Mouse (Mus musculus) megakaryocyte progenitor cell, adult 5-6 weeks (primary cell): ENCODE measurements around the gene Jund. TPM values are rescaled to one million over a fixed set of nuclear protein-coding genes. Genes with fewer than 3 reads are reported as not detected.

ENCODE experiments used
- ATAC-seq: replicated peaks from 2 replicates; pipeline ENCODE4 v1.8.0; 2016; ENCODE audit warnings: mild to moderate bottlenecking, moderate TSS enrichment, inconsistent platforms; ENCODE audit not compliant: poor library complexity
- total RNA-seq, 2 experiments: library from RNA; stranded (forward) in 1 of 2; stranded (reverse) in 1 of 2; fragments of 157-497, 149-512 nt in 1 of 2; fragments of 200-1000 nt in 1 of 2; gene quantifications; 2 replicates each; pipeline versions ENCODE4 v1.2.3 to v1.2.4; 2015 to 2017

Gene Jund
- total RNA-seq, 2 experiments from 2014 or later: 16.1 to 21.0 TPM

DNA sequence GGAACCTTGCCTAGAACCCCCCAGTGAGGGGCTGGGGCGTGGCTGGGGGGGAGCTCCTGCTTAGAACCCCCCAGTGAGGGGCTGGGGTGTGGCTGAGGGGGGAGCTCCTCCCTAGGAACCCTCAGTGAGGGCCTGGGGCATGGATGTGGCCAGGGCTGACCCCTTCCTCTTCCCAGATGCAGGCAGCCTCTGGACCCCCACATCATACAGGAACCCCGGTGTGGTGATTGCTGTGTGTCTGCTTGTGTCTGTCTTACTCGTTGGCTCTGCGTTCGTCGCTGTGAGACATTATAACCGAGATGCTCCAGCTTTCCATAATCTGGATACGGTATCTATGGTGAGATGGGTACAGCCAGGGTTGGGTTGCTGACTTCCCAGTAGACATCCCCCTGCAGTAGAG is 22.9 kb downstream of the Jund start:
- ATAC-seq: no peak

DNA sequence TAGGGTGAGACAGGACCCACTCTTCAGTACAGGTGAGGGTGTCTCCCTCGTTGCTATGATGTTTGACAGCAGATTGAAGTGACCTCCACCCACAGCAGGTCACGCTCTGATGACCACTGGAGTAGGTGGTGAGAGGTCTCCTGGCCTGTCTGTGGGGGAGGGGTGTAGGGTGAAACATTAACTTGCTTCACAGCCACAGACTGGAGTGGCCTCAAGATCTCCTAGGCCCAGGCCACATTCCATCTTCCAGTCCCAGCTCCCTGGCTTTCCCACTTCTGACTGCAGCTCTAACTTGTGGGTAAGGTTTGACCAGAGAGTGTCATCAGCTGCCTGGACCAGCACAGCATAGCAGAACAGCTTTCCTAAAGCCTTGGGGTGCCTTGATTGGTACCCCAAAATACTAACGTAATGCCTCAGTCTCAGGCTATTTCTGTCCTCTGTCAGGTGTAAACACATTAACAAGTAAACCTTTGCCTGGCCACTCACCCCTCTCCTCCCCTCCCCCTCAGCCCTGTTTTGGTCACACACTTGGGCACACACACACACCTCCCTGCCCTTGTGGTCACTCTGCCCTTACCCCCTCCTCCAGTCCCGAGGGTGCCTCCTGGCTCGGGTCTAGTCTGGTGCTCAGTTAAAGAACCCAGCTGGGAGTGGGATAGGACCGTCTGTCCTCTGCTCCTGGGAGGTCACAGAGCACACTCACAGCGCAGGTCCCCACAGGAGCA is 24.9 kb downstream of the Jund start, which contains the start of gene Pde4c:
Gene Pde4c (plus strand): TSS at position 235 of the 725 bp plus-strand sequence.
- ATAC-seq: no peak

DNA sequence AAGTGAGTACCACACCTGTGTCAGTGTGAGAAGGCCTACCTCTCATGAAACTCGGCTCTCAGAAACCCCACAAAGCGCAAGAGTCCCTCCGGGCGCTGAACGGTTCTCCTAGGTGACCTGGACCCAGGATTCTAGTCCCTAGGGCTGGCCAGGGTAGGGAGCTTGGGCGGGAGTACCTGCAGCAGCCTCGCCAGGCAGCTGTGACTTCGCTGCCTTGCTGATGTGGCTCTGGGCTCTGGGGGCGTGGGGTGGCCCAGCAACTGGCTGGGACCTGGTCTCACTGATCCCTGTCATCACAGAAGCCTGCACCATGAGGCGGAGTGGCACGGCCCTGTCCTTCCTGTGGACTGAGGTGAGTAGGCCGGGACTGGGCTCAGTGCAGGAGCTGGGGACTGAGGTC is 25.5 kb downstream of the Jund start:
- ATAC-seq: no peak

DNA sequence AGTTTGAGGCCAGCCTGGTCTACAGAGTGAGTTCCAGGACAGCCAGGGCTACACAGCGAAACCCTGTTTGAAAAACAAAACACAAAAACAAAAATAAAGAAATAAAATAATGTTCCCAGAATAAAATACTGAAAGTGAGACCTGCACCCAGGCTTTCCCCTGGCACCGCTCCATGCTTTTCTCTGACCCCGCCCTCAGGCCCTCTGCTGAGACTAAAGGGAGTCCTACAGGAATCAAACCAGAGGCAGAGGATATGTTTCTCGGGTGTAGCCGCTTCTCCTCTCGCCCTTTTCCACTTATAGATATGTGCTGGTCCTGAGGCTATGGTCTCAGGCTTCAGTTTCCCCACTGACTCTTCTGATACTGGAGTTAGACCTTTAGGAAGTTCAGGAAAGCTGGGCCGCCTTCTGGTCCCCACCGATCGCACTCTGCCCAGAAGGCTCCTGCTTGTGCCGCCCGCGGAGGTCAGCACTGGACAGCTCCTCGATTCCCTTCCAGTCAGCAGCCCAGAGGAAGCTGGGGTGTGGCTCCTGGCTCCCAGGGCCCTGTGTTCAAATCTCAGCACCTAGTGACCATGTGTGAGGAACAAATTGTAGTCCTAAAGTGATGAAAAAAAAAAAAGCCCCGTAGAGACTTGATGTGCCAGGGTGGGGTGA is 27.2 kb downstream of the Jund start:
- peak; percentile 49; the same call in 1 of the 2 replicates for ATAC-seq

DNA sequence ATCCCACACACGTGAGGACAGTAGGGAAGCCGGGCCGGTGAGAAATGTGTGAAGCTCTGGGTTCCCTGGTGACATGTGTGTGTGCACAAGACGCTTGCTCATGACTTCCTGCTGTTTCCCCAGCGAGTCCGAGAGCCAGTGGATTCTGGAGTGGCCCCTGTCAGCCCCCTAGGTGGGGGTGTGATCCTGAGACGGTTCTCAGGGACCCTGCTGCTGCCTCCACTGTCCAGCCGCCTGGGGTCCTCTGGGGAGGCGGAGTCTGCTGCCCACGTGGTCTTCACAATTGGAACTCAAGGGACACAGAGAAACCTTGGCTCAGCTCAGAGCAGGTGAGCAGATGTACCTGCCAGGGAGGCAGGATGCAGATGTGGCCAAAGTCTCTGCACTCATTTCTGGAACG is 28.0 kb downstream of the Jund start:
- ATAC-seq: no peak

DNA sequence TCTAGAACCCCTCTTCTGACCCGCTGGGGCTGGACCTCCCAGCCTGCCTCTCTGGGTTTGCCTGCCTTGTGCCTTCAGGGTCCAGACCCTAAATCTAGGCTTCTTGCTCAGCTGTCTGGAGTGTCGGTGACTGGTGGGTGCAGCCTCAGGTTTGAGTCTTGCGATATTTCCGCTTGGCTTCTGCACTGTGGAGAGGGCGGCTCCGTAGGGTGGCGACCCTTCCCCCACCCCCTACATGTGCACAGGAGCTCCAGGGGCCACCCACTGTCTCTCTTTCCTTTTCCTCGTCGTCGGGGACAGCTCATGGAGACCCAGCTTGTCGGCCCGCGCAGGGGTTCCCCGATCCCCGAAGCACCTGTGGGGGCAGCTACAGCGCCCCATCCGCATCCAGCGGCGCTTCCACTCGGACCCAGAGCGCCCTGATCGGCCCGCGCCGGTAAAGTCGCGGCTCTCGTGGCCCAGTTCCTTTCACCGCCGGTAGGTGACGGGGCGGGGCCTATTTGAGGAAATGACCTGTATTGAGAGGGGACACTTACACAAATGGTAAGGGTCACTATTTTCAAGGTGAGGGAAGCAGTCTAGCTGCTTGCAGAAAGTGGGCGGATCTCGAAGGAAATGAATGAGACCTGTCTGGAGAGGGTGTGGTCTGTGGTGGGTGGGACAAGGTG is 31.2 kb downstream of the Jund start:
- ATAC-seq: peak; percentile 83

DNA sequence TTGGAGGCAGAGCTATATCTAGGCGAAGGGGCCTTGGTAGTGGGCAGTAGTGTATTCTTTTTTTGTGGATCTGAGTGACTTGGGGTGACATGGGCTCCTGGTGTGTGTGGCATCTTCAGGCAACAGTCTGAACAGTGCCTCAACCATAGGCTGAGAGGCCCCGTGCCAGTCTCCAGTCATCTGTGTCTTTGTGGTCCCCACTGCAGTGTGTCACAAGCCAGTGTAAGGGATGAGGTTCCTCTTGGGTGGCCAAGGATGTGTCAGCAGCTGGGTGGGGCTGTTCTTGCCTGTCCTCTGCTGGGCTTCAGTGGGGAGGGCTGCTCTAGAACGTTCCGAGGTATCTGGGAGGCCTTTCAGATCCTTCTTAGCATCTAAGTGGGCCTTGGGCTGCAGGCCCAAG is 32.2 kb downstream of the Jund start:
- ATAC-seq: 0 out of 2 replicates have a peak, but pooled peaks have one; percentile 15

DNA sequence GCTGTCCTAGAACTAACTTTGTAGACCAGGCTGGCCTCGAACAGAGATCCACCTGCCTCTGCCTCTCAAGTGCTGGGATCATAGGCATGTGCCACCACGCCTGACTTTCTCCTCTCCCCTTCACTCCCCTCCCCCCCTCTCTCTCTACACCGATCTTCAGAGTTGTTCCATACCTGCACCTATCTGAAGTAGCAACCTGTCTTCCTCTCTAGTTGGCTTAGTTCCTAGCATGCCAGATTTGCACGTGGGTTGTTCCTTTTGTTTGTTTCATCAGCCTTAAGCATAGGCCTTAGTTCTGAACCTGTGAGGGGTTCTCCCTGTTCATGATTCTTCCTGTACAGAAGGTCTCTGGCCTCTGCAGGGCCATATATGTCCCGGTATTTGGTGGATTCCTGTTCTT is 39.0 kb downstream of the Jund start:
- no peak for ATAC-seq

DNA sequence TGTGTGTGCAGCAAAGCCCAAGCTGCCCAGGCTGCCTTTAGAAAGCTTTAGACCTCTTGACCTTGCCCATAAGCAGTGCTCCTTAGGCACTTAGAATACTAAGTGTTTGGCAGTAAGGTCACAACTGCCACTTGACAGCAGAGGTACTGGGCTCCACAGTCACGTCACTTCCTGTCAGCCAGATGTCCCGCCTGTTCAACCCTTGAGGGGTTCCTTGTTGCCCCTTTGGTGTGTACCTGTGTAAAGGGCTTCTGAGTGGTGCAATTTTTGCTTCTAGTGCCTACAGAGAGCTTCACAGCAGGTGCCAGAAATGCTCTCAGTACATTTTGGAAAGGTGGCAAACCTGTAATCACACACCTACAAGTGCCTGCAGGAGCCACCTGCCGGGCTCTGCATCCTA is 39.5 kb downstream of the Jund start:
- ATAC-seq: no peak

DNA sequence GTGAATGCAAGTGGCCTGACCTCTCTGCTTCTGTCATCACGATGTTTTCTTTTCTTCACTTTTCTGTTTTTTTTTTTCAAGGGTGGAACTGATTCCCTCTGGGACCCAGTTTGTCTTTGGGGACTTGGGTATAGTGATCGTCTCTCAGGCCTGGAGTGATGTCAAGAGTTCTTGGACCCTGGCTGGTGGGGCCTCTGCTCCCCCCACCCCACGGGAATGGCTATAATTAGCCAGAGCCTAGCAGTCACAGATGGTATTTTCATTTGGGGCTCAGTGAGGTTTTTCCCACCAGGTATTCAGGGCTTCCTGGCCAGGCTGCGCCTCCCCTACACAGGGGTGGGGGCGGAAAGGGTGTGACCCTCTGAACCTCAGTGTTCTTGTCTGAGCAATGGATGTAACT is 42.9 kb downstream of the Jund start:
- no peak for ATAC-seq

DNA sequence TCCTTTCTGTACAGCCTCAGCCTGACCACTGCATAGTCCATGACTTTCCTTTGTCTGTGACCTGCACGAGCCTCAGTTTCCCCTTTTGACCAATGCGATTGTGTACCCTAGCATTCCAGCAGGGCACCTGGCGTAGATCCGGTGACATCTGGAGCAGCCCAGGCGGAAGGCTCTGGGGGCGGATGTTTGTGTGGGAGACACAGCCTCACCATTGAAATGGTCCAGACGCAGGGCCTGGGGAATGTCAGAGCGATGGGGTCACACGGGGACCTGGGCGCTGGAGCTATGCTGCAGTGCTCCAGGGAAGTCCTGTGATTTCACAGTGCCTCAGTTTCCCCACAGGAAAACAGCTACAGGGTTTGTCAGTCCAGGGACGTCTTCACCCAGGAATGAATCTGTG is 43.4 kb downstream of the Jund start:
- ATAC-seq: no peak

DNA sequence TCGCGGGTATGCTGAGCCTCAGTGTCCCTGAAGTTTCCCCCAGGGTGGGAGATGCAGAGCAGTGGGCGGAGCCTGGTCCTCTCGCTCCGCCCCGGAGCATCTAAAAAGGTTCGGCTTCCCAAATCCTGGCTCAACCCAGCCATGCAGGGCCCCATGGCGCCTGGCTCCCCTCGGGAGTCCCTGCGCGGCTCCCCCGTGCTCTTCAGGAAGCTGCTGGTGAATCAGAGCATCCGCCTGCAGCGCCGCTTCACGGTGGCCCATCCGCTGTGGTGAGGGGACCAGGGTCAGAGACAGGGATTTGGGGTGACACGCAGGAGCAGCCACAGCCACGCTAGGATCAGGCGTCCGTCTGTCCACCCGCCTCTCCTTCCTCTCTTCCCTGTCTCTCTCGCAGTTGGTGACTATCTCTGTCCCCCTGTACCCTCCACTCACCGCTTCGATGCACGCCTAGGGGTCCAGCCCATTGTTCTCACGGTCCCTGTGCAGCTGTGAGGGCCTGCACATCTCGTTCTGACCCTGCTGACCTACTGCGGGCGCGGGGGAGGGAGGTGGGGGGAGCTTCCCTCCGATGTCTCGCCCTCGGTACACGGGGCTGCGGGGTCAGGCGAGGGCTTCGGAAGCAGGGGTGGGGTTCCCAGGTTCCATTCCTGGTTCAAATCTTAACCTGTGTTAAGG is 44.4 kb downstream of the Jund start:
- ATAC-seq: no peak; the same call in 1 of the 2 replicates

DNA sequence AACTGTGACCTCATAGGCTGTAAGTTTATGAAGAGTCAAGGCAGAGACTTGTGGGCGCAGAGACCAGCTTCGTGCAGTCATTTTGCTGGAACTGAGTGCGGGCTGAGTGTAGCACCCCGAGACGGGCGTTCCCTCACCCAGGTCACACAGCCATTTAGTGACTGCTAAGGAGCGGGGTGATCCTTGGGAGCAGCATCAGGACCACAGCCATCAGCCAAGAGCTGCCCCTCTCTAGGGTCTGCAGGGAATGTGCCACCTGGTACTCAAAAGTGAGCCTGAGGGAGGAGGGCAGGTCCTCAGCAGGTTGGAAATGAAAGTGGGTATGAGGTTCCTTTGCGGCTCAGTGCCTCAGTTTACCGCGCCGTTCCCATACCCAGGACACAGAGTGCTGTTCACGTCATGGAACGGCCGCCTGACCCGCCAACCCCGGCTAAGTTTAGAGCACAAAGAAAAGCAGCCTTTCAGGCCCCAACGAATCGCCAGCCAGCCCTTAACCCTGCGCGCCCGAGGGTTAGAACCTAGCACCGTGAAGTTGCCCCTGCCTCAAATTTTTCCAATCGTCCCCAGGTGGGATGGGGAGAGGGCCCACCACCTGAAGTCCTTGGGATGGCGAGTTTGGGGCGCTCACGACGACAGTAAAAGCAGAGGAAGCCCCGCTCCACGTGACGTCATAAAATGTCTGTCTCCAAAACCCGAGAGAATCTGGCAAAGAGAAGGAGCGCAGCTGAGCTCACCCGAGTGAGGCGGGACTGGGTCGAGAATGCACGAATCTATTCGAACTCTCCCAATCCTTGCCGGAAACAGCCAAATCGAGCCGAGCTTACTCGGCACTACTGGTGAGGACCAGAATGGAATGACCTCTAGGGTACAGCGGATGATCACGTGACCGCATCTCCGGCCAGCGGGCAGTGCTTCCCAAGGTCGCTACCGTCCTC is 45.2 kb downstream of the Jund start:
- ATAC-seq: 0 out of 2 replicates have a peak, but pooled peaks have one; percentile 26

DNA sequence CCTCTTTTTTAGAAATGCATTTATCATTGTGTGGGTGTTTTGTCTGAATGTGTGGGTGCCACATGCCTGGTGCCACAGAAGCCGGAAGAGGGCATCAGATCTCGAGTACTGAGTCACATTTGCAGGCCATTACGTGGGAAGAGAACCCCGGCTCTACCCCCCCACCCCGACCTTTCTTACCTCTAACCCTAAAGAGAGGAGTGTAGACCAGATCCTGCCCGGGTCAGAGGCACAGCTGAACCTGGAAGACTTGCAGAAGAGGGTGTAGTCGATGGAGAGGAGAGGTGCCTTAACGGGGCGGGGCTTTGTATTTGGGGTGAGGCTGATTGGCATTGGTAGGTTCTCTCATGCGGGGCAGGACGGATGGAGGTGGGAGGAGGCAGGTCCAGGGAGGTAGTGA is 46.1 kb downstream of the Jund start:
- no peak for ATAC-seq

DNA sequence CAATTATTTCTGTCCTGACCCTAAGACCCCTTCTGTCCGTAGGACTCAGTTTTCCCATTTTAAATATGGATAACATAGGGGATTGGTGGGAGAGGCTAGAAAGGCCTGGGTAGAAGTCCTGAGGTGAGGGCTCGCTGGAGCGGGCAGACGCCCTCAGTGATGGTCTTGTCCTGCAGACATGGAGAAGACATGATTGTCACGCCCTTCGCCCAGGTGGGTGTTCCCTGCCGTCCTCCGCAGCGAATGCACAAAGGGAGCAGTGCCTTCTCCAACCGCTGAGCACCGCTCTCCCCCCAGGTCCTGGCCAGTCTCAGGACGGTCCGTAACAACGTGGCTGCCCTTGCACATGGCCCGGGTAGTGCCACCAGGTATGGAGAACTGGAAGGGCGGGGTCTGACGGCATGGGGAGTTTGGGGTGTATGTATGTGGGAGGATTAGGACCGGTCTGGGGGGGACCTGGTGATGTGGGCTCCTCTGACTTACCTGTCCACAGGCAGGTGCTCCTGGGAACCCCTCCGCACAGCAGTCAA is 47.0 kb downstream of the Jund start:
- no peak for ATAC-seq

DNA sequence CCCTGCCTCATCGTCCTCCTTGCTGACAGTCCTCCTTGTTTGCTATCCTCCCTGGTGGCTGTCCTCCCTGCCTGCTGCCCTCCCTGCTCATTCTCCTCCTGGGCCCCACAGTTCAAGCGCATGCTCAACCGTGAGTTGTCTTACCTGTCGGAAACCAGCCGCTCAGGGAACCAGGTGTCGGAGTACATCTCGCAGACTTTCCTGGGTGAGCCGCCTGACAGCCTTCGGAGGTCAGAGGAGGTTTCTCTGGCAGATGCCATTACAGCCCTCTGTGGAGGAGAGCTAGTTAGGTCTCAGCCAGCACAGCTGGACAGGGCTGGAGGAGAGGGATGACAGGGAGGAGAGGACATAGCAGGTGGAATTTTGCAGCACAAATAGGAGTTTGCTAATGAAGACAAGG is 47.9 kb downstream of the Jund start:
- ATAC-seq: no peak

DNA sequence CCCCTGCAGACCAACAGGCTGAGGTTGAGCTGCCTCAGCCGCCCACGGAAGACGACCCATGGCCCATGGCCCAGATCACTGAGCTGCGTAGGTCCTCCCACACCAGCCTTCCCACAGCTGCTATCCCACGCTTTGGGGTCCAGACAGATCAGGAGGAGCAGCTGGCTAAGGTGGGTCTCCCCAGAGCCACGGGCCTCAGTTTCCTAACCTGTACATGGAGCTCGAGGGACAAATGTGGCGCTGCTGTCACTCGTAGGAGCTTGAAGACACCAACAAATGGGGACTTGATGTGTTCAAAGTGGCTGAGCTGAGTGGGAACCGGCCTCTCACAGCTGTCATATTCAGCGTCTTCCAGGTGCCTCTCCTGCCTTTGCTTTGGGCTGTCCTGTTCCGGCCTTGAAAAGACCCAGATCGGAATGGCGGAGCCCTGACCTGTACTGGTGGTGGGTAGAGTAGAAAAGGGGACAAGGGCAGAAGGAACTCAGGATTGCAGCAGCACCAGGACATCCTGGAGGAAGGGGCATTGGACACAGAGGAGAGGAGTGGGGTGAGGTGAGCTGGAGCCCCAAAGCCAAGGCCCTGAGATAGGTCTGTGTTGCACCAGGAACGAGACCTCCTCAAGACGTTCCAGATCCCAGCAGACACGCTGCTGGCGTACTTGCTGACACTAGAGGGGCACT is 48.6 kb downstream of the Jund start:
- ATAC-seq: no peak

DNA sequence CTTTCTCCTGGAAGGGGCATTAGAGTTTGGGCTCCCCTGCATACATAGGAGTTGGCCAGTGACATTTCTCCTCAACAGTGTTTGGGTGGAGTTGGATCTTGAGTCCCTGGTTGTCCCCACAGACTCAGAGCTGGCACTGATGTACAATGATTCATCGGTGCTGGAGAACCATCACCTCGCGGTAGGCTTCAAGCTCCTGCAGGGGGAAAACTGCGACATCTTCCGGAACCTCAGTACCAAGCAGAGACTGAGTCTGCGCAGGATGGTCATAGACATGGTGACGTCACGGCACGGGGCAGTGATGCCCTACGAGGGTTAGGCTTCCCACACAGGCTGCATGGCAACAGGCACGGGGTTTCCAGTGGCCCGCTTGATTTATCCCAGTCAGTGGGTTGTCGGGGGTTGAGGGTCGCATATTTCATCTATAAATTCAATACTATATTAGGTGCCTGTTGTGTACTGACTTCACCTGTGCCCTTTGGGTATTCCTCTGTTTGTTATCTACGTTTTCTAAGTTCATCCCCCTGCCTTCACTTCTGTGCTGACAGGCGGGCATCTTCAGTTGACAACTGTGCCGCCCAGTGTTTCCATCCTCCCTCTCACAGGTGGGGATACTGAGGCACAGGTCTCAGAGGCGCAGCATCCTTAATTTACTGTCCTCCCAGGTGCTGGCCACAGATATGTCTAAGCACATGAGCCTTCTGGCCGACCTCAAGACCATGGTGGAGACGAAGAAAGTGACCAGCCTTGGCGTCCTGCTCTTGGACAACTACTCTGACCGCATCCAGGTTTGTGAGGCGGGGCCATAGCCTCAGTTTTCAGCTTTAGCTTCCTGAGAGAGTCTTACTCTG is 49.7 kb downstream of the Jund start:
- no peak for ATAC-seq
